Mouse (Mus musculus): ENCODE measurements around the gene Sspo. TPM values are rescaled to one million over a fixed set of nuclear protein-coding genes. Genes with fewer than 3 reads are reported as not detected.

The Sspo gene
- polyA plus RNA-seq, 1 experiment from 2014 or later = 0.70 TPM

- WGBS = 27% methylated on average over 55 of the region's 55 CpGs
- Histone ChIP-seq H3K4me2 (replicated peaks) (peak overlapping the region; percentile 28), H3K9me3 (no peaks in the 10 kb centered on the region), H3K36me3 (peaks cover 30% of the 10 kb centered on the region), H3K27me3 (peaks cover 19% of the 10 kb centered on the region; the same call in 1 of the 2 replicates), H3K9ac (replicated peaks) (no peak overlapping the region), H3K27ac (replicated peaks) (no peak overlapping the region), H3K4me1 (peaks cover 18% of the 10 kb centered on the region), H3K4me3 (peak overlapping the region; percentile 10)
- no peak for ATAC-seq (replicated peaks)
These were observed 9.4 kb upstream of the Sspo start for GRCm38 (mm10) chr6:48438475-48439125.

GRCm38 (mm10) chr6:48439654-48440053, 8.4 kb upstream of the Sspo start:
- ATAC-seq (replicated peaks) = no peak
- H3K36me3 ChIP-seq = peaks cover 30% of the 10 kb centered on the region
- H3K4me2 ChIP-seq (replicated peaks) = no peak overlapping the region
- no peaks in the 10 kb centered on the region for H3K9me3 ChIP-seq
- H3K27ac ChIP-seq (replicated peaks) = no peak overlapping the region
- peaks cover 19% of the 10 kb centered on the region; the same call in 1 of the 2 replicates for H3K27me3 ChIP-seq
- H3K9ac ChIP-seq (replicated peaks) = no peak overlapping the region
- peaks cover 22% of the 10 kb centered on the region for H3K4me1 ChIP-seq
- no peak overlapping the region for H3K4me3 ChIP-seq

DNA sequence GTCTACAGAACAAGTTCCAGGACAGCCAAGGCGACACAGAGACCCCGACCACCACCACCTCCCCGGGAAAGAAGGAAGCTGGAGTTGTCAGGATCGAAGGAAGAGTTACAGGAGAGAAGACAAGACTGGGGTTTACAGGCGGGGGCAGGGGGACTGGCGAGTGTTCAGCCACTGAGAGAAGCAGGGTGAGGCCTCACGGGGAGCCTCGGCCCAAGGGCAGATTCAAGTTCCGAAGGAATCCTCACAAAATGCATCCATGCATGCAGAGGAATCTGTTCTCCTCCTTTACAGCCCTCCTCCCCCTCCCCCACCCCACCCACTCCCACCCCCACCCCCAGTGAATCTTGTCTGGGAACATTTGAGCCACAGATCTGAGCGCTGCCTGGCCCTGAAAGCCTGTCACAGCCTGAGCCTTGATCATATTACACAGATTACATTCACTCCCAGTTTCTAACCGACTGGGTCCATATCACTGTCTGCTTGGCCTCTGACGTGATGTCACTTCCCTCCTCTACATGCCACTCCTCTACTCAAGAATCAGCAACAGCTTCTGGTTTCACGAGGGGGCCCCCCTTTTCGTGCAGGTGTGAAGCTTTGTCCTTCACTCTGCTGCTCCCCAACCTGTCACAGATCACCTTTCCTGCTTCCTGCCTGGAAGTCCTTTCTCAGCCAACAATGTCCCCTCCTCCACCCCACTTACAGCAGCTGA, 7.6 kb upstream of the Sspo start:
- no peak overlapping the region for H3K4me3 ChIP-seq
- H3K36me3 ChIP-seq = peaks cover 30% of the 10 kb centered on the region
- H3K9ac ChIP-seq (replicated peaks) = no peak overlapping the region
- no peaks in the 10 kb centered on the region for H3K9me3 ChIP-seq
- no peak for ATAC-seq (replicated peaks)
- H3K4me2 ChIP-seq (replicated peaks) = no peak overlapping the region
- 40% methylated on average over 14 of the region's 14 CpGs for WGBS
- H3K4me1 ChIP-seq = peaks cover 24% of the 10 kb centered on the region
- H3K27ac ChIP-seq (replicated peaks) = no peak overlapping the region
- peaks cover 19% of the 10 kb centered on the region; the same call in 1 of the 2 replicates for H3K27me3 ChIP-seq

- peak; percentile 75 for ATAC-seq (replicated peaks)
These were observed 4.3 kb upstream of the Sspo start for GRCm38 (mm10) chr6:48443592-48444309.

GRCm38 (mm10) chr6:48444310-48445180, 3.5 kb upstream of the Sspo start:
- peaks cover 4% of the 10 kb centered on the region; the same call in 1 of the 2 replicates for H3K27me3 ChIP-seq
- 2% methylated on average over 31 of the region's 34 CpGs for WGBS

More at GRCm38 (mm10) chr6:48443592-48444309, 4.3 kb upstream of the Sspo start:
- Histone ChIP-seq H3K4me3 (peak overlapping the region; percentile 62), H3K27ac (replicated peaks) (peak overlapping the region; percentile 89), H3K4me1 (peaks cover 29% of the 10 kb centered on the region), H3K9me3 (no peaks in the 10 kb centered on the region), H3K9ac (replicated peaks) (peak overlapping the region; percentile 56), H3K27me3 (peaks cover 10% of the 10 kb centered on the region; the same call in 1 of the 2 replicates), H3K36me3 (peaks cover 12% of the 10 kb centered on the region; the same call in 1 of the 2 replicates), H3K4me2 (replicated peaks) (peak overlapping the region; percentile 95)
- WGBS = 3% methylated on average over 19 of the region's 19 CpGs

GRCm38 (mm10) chr6:48445181-48446101, 2.6 kb upstream of the Sspo start, which contains the start of gene Zfp467:
TSS of gene Zfp467 (minus strand) at chr6:48445825.
- ATAC-seq (replicated peaks) = peak; percentile 33

More at GRCm38 (mm10) chr6:48444310-48445180, 3.5 kb upstream of the Sspo start:
- Histone ChIP-seq H3K9me3 (no peaks in the 10 kb centered on the region), H3K4me1 (peaks cover 21% of the 10 kb centered on the region), H3K4me2 (replicated peaks) (peak overlapping the region; percentile 95), H3K9ac (replicated peaks) (peak overlapping the region; percentile 75), H3K4me3 (peak overlapping the region; percentile 62), H3K36me3 (peaks cover 12% of the 10 kb centered on the region; the same call in 1 of the 2 replicates), H3K27ac (replicated peaks) (peak overlapping the region; percentile 89)
- peak; percentile 71 for ATAC-seq (replicated peaks)

DNA sequence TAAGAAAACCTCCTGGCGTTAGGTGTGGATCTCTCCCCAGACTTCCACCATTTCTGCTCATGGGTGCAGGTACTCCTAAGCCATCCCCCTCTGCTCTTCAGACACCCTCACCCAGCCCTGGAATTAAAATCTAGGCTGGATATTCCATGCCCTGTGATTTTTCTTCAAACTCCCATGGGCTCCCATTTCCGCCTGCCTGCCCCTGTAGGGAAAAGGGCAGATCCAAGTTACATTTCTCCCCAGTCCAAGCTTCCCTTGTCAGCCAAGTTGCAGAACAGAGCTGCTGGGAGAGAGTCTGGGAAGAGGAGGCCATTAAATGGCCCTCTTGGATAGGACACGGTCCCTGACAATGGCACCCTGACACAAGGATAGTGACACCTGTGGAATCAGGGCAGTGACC, 1.8 kb upstream of the Sspo start:
- H3K4me2 ChIP-seq (replicated peaks) = peak overlapping the region; percentile 95
- H3K27me3 ChIP-seq = no peaks in the 10 kb centered on the region
- ATAC-seq (replicated peaks) = no peak
- no peaks in the 10 kb centered on the region for H3K9me3 ChIP-seq
- peak overlapping the region; percentile 62 for H3K4me3 ChIP-seq
- peaks cover 21% of the 10 kb centered on the region for H3K4me1 ChIP-seq
- peak overlapping the region; percentile 89 for H3K27ac ChIP-seq (replicated peaks)
- H3K36me3 ChIP-seq = peaks cover 12% of the 10 kb centered on the region; the same call in 1 of the 2 replicates
- H3K9ac ChIP-seq (replicated peaks) = peak overlapping the region; percentile 75
- WGBS = 41% methylated on average over 3 of the region's 3 CpGs

More at GRCm38 (mm10) chr6:48445181-48446101, 2.6 kb upstream of the Sspo start, which contains the start of gene Zfp467:
- Histone ChIP-seq H3K4me3 (peak within 1 kb of the TSS; percentile 62), H3K9me3 (no peaks in the 10 kb centered on the region), H3K36me3 (peaks cover 12% of the 10 kb centered on the region; the same call in 1 of the 2 replicates), H3K9ac (replicated peaks) (peak within 1 kb of the TSS; percentile 75), H3K27ac (replicated peaks) (peak within 1 kb of the TSS; percentile 89), H3K4me2 (replicated peaks) (peak within 1 kb of the TSS; percentile 95), H3K4me1 (peaks cover 21% of the 10 kb centered on the region), H3K27me3 (no peaks in the 10 kb centered on the region)
- WGBS = under 1% methylated on average over 65 of the region's 65 CpGs

GRCm38 (mm10) chr6:48446896-48447295, 1.1 kb upstream of the Sspo start:
- Histone ChIP-seq H3K4me2 (replicated peaks) (no peak overlapping the region), H3K27ac (replicated peaks) (no peak overlapping the region), H3K27me3 (no peaks in the 10 kb centered on the region), H3K9me3 (no peaks in the 10 kb centered on the region), H3K4me3 (no peak overlapping the region), H3K4me1 (peaks cover 21% of the 10 kb centered on the region), H3K36me3 (peaks cover 6% of the 10 kb centered on the region; the same call in 1 of the 2 replicates), H3K9ac (replicated peaks) (no peak overlapping the region)
- 71% methylated on average over 3 of the region's 3 CpGs for WGBS
- ATAC-seq (replicated peaks) = no peak

- no peak for ATAC-seq (replicated peaks)
- H3K9me3 ChIP-seq = no peaks in the 10 kb centered on the region
- no peaks in the 10 kb centered on the region for H3K27me3 ChIP-seq
- H3K4me1 ChIP-seq = peaks cover 19% of the 10 kb centered on the region
- no peak overlapping the region for H3K9ac ChIP-seq (replicated peaks)
- H3K4me3 ChIP-seq = no peak overlapping the region
- no peak overlapping the region for H3K4me2 ChIP-seq (replicated peaks)
- H3K36me3 ChIP-seq = no peaks in the 10 kb centered on the region
- 80% methylated on average over 7 of the region's 7 CpGs for WGBS
- H3K27ac ChIP-seq (replicated peaks) = no peak overlapping the region
These were observed 498 bp downstream of the Sspo start for GRCm38 (mm10) chr6:48448527-48448926.

DNA sequence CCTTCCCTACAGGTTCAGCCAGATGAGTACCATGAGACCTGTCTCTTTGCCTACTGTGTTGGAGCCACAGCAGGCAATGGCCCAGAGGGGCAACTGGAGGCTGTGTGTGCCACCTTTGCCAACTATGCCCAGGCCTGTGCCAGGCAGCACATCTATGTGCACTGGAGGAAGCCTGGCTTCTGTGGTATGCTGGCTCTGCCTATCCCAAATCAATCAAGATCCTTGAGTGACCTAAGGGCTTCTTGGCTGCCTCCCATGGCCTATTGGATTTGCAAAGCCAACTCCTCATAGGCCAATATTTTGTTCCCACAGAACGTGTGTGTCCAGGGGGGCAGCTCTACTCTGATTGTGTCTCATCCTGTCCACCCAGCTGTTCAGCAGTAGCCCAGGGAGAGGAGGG, 4.1 kb downstream of the Sspo start:
- WGBS = 76% methylated on average over 1 of the region's 1 CpGs
- H3K4me3 ChIP-seq = no peak overlapping the region
- H3K9ac ChIP-seq (replicated peaks) = no peak overlapping the region
- ATAC-seq (replicated peaks) = no peak
- no peak overlapping the region for H3K27ac ChIP-seq (replicated peaks)
- 0 out of 2 replicates have a peak, but pooled peaks cover 2% of the 10 kb centered on the region for H3K4me1 ChIP-seq
- H3K4me2 ChIP-seq (replicated peaks) = no peak overlapping the region
- H3K9me3 ChIP-seq = no peaks in the 10 kb centered on the region
- no peaks in the 10 kb centered on the region for H3K36me3 ChIP-seq
- H3K27me3 ChIP-seq = no peaks in the 10 kb centered on the region

All from forebrain, embryonic 15.5 days (tissue).